Mouse (Mus musculus) gastrocnemius, postnatal 4 days (tissue): ENCODE results near the gene Alkbh1. TPM values are rescaled to one million over a fixed set of nuclear protein-coding genes. Genes with fewer than 3 reads are reported as not detected.
A peak's percentile ranks its signal among the peaks of the same experiment; 100 is the strongest.
"Not testable (repeated sequence)": the region's sequence is repeated elsewhere in the genome, so short reads cannot be mapped to it uniquely, and the experiment has no call there.

Source experiments
- DNase-seq, 2 experiments: peaks; one replicate each; pipeline ENCODE4 v3.0.0; 2021 to 2022; ENCODE audit warnings: low spot score in 2 of 2, mixed read lengths in 2 of 2
- long read RNA-seq, 2 experiments: library from polyadenylated mRNA; stranded (forward); transcript quantifications; one replicate each; pipeline ENCODE4 v2.0.0; 2021
- total RNA-seq, 2 experiments: library from RNA; stranded (reverse); gene quantifications; 2 replicates each; pipeline ENCODE4 v1.2.3; 2021

Alkbh1 gene
- total RNA-seq: 10 to 100 TPM; 16.2 to 16.5 TPM
- long read RNA-seq, experiment 1, transcript Alkbh1-209 (6 exons, 3,857 nt): major isoform, 6 of 18 reads
- long read RNA-seq, experiment 1, partial matches to known transcripts: 2 of 18 reads
- long read RNA-seq, experiment 1, other reads (novel, unspliced or antisense): 2 of 18 reads
- long read RNA-seq, experiment 2, transcript Alkbh1-209 (6 exons, 3,857 nt): major isoform, 5 of 24 reads
- long read RNA-seq, experiment 2, partial matches to known transcripts: 0 of 24 reads
- long read RNA-seq, experiment 2, other reads (novel, unspliced or antisense): 10 of 24 reads

DNA sequence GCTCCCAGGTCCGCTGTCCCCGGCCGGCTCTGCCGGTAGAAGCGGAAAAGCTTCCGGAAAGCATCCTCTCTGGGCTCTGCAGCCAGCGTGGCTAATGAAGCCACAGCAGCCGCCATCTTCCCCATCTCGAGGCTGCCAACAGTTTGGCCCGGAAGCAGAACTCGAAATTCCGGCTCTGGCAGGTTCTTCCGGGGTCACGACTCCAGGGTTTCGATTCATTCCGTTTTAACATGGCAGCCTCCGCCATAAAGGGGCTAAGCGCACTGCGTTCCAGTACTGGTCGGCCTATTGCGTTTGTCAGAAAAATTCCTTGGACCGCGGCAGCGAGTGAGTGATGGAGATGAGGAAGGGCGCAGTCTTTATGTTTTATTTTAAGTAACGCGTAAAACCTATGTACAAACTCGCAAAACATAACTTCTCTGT lies at the start of gene Alkbh1, which contains the start of gene Slirp:
Gene Alkbh1 (minus strand): TSS at position 318 of the 423 bp plus-strand sequence.
Gene Slirp (plus strand): TSS at position 197 of the 423 bp plus-strand sequence.
- DNase-seq: peak; percentile 78 to 89

DNA sequence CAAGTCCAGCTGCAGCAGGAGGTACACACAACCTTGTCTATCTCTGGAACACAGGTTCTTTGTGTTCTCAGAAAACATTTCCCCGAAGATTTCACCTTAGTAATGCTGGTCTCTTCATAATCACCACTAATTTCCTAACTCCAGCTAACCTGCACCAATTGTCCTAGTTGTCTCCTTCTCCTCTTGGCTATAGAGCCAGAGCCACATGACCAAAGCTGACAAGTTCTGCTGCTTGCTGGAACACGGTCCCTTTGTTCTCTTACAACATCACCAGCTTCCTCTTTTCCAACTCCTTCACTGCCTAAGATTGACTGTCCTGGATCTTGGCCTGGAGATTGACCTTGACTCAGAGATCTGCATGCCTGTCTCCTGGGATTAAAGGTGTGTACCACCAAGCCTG lies 44.9 kb upstream of the Alkbh1 start:
- not testable (repeated sequence) for DNase-seq

GRCm38 (mm10) chr12:87482482-87482881 lies 38.7 kb upstream of the Alkbh1 start:
- not testable (repeated sequence) for DNase-seq

DNA sequence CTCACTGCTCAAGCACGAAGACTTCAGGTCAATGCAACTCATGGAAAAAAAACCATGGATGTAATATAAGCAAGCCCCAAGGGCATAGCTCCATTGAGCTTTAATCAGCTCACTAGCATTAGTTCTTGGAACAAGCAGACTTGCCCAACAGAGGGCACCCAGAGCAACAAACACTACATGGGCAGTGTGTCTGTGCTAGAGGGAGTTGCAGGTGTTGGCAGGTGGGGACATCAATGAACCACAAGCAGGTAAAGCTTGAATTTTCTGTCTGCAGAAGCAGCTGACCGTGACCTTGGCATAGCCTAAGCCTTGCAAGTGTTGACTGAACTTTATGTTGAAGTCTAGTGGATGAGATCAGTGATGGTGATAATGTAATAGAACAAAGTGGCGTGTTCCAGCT lies 30.9 kb upstream of the Alkbh1 start:
- no peak for DNase-seq

GRCm38 (mm10) chr12:87471964-87472786 lies 28.4 kb upstream of the Alkbh1 start, which contains the start of gene Snw1:
Gene Snw1, minus strand, starts transcription at chr12:87472274.
- DNase-seq: peak; percentile 84 to 92

- no peak for DNase-seq
Measured at GRCm38 (mm10) chr12:87471421-87471963, 27.7 kb upstream of the Alkbh1 start.

DNA sequence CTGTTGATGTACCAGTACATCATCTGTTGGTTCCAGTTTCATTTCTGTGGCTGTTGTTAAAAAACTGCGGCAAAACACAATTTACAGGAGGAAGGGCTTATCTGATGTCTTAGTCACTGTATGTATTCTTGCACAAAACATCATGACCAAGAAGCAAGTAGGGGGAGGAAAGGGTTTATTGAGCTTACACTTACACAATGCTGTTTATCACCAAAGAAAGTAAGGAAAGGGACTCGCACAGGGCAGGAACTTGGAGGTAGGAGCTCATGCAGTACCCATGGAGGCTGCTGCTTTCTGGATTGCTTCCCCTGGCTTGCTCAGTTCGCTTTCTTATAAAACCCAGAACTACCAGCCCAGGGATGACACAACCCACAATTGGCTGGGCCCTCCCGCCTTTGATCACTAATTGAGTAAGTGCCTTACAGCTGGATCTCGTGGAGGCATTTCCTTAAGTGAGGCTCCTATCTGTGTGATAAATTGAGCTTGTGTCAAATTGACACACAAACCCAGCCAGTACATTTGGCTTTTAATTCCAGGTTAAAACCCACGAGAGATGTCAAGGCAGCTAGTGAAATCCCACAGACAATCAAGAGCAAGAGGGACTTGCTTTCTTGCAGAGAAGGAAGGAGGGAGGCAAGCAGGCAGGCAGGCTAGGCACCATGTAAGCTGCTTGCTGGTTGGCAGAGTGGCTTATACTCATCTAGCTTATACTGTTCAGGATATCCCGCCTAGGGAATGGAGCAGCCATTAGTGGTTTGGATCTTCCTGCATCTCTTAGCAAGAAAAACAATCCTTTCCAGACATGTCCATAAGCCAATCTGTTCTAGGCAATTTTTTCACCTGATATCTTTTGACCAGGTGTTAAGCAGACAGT lies 26.7 kb upstream of the Alkbh1 start:
- no peak for DNase-seq

DNA sequence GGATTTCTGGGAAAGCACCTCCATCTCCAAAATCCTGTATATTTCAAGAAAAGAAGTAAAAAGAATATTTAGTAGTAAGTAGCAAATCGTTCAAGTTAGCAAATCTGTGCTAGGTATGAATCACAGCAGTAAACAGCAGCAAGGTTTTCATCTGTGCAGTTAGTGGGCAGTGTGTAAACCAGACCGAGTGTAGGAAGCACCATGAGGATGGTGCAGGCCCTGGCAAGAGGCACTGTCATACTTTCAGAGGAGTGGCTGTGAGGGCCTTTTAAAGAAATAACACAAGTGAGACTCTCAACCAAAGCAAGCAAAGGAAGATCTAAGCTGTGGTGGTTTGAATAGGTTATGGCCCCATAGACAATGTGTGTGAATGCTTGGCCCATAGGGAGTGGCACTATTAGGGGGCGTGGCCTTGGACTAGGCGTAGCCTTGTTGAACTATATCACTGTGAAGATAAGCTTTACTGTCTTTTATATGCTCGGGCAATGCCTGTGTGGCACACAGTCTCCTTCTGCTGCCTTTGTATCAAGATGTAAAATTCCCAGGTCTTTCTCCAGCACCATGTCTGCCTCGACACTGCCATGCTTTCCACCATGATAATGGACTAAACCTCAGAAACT lies 21.0 kb upstream of the Alkbh1 start:
- DNase-seq: no peak

DNA sequence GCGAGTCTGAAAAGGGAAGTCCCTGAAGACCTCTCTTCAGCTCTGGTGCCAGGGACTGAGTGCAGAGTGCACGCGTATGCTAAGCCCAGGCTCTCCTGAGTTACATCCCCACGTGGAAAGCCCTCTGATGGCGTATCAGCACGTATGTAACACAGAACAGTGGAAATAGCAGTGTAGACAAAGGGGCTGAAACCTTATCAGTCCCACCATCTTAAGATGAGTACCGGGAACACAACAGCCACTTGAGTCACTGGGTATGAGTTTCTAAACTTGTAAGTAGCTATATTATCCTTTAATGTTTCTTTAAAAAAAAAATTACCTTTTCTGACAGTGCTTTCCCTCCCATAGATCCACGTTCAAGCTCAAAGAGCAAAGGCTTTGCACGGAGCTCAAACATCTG lies 5.6 kb upstream of the Alkbh1 start:
- DNase-seq: no peak

DNA sequence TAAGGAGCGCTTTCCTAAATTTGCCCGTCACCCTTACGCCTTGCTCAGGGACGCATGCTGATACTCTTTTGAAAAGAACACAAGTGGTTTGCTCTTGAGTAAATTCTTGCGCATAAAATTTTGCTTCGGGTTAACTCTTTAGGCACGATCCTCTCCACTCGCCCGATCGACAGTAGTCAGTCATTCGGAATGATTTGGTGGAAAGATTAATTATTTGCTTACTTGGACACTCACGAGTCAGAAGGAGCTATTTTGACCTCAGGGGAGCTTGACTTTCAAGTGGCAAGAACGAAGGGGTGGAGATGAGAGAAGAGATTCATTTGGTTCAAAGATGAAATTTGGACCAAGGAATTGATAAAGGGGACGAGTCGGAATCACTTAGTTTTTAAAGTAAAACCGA lies 394 bp upstream of the Alkbh1 start:
- no peak for DNase-seq

DNA sequence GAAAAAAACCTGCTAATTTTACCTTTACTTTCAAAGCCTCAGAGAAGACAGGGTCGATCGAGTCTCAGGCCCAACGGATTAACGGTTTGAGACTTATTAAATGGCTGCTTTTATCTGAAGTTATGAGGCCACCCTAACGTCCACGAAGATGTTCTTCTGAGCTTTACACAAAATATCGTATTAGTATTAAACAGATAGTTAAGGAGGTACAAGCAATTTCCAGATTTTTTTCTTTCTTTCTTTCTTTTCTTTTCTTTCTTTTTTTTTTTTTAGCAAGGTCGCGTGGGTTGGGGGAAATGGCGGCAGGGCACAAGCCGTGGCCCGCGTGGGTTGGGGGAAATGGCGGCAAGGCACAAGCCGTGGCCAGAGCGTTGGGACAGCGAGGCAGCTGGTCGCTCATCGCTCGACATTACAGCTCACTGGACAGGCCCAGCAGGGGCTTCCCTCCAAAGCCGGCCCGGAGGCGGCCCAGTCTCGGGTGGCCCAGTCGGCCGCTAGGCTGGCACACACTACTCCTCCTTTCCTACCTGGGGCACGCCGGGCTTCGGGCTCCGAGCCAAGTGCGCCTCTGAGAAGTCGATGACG lies 610 bp downstream of the Alkbh1 start:
- DNase-seq: no peak

DNA sequence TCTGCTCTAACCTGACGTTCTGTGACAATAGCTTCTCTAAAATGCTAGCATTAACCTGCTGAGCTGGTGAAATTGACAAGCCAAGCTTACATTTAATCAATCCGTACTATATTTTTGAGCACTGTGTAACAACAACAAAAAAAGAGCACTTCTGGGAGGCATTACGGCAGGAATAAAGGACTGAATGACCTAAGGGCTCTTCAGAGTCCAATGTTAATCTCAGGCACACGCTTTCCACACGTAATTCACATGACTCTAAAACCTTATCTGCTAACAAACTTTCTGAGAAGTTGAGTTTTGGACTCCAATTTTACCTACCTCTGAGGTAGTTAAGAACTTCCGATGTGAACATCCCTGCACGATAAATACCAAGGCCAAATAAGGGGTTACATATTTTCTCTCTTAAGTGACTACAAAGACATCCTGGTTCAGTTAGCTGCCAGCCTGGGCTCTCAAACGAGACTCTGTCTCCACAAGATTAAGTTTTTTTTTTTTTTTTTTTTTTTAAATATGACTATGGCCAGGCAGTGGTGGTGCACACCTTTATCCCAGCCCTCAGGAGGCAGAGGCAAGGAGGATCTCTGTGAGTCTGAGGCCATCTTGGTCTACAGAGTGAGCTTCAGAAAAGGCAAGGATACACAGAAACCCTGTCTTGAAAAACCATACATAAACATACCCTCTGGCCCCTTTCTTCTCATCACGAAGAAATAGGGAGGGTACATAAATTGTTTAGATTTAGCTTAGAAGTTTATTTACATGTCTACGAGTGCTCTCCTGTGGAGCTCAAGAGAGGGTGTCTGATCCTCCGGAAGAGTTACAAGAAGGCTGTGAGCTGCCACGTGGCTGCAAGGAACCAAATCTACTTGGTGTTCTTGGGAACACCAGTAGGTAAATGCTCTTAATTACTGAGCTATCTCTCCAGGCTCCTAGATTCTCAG lies 1.4 kb downstream of the Alkbh1 start:
- no peak for DNase-seq

DNA sequence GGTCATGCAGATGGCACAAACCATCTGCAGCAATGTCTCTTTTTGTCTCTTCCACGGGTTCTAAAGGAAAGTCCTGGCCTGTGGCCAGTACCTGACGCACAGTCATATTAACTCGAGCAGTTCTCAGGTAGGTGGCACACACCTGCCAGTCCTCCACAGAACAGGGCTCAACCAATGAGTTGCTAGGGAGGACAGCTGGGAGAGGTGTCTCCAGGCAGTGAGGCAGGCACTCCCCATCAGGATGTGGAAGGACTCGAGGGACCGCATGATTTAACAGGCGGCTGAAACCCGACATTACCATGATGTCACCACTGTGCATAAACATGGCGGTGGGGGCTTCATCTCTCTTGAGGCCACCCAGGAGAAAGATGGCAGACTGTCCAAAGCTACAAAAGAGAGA lies 14.9 kb downstream of the Alkbh1 start:
- DNase-seq: no peak

DNA sequence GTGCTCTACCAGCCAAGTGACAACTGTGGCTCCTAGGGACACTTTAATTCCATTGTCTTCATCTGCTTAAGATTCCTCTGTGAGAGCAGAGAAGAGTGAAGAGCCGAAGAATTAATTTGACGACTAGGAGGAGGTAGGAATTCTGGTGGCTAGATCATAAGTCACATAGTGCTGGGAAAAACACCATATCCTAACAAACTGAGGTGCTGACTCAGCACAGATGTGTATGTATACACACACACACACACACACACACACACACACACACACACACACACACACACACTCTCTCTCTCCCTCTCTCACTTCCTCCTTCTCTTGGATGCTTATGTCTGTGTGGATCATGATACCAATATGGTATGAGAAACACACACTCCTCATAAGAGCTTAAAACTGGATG lies 15.5 kb downstream of the Alkbh1 start:
- no peak for DNase-seq

GRCm38 (mm10) chr12:87426354-87427031 lies 17.3 kb downstream of the Alkbh1 start:
- no peak for DNase-seq

- DNase-seq: no peak
Measured at GRCm38 (mm10) chr12:87424516-87424915, 19.3 kb downstream of the Alkbh1 start.

- DNase-seq: no peak
Measured at GRCm38 (mm10) chr12:87423700-87424099, 20.1 kb downstream of the Alkbh1 start.

DNA sequence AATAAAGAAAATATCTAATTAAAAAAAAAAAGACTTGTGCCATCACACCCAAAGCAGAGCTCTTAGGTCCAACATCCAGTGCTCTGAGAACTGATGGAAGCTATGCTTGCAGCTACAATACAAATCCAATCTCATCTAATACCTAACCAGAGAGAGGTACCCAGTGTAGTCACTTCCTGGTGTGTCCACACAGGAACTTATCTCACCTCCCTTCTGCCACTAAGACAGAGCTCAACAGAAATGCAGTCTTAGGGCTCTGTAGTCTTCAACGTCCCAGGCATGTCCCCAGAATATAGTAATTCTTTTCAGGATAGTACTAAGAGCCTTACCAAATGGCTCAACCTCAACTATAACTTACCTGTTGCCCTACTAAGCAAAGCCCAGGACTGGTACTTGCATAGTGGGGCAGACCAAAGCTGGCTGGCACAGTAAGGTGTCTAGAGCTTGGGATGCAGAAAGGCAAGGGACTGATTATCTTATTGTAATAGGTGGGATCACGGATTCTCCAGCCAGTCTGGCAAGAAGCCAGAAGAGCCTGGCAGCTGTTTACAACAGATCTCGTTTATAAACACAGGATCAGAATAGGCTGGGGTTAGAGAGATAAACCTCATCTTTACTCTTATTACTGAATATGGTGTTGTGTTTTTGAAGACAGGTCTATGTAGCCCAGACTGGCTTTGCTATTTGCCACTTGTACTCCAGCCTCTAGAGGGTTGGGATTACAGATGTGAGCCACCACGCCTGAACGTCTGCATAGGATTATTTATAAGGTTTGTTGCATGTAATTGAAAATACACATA lies 21.9 kb downstream of the Alkbh1 start:
- DNase-seq: no peak
